Mouse (Mus musculus) liver, embryonic 15.5 days (tissue): ENCODE results near the gene Scgb1c1. TPM values are rescaled to one million over a fixed set of nuclear protein-coding genes. Genes with fewer than 3 reads are reported as not detected.

Experiments
- ATAC-seq: fragments of 200-750 bp; cut with Nextera tagmentation; 2 replicates; pipeline ENCODE4 v1.8.0; 2017; ENCODE audit warnings: moderate number of reproducible peaks, mild to moderate bottlenecking, moderate library complexity; ENCODE audit not compliant: insufficient read depth
- H3K27ac ChIP-seq: fragments of 300-500 bp; sonication (generic); replicated peaks from 2 replicates; pipeline ENCODE4 v1.5.1; 2015; ENCODE audit warnings: mild to moderate bottlenecking, inconsistent platforms
- H3K27me3 ChIP-seq: fragments of 300-500 bp; sonication (generic); 2 replicates; pipeline ENCODE4 v1.6.1; 2015; ENCODE audit warnings: mild to moderate bottlenecking, inconsistent platforms
- H3K36me3 ChIP-seq: fragments of 300-500 bp; sonication (generic); replicated peaks from 2 replicates; pipeline ENCODE4 v1.6.1; 2015; ENCODE audit warnings: moderate library complexity, mild to moderate bottlenecking, inconsistent platforms
- H3K4me1 ChIP-seq: fragments of 300-500 bp; sonication (generic); replicated peaks from 2 replicates; pipeline ENCODE4 v1.6.1; 2015; ENCODE audit warnings: inconsistent platforms
- H3K4me2 ChIP-seq: fragments of 300-500 bp; sonication (generic); 2 replicates; pipeline ENCODE4 v1.6.1; 2015; ENCODE audit warnings: moderate library complexity, mild to moderate bottlenecking, inconsistent platforms
- H3K4me3 ChIP-seq: fragments of 300-500 bp; sonication (generic); replicated peaks from 2 replicates; pipeline ENCODE4 v1.5.1; 2015; ENCODE audit warnings: mild to moderate bottlenecking, inconsistent platforms
- H3K9ac ChIP-seq: fragments of 300-500 bp; sonication (generic); 2 replicates; pipeline ENCODE4 v1.6.1; 2015; ENCODE audit warnings: moderate library complexity, mild to moderate bottlenecking, inconsistent platforms
- H3K9me3 ChIP-seq: fragments of 300-500 bp; sonication (generic); replicated peaks from 2 replicates; pipeline ENCODE4 v1.6.1; 2016; ENCODE audit warnings: inconsistent platforms
- WGBS: fragments of 180-500 bp; shearing (Covaris S2); methylation state at CpG from one replicate; pipeline ENCODE4 v1.1.7; 2015; ENCODE audit warnings: mixed read lengths; ENCODE audit not compliant: insufficient replicate concordance; 5-methylcytosine and 5-hydroxymethylcytosine counted together
- polyA plus RNA-seq: library from polyadenylated mRNA; unstranded; fragments of >200 nt; fragmentation: Nextera tagmentation; extraction: Ambion mirVana; gene quantifications from 2 replicates; pipeline ENCODE4 v1.2.1, GENCODE M21; 2015

The Scgb1c1 gene
- polyA plus RNA-seq, 1 experiment from 2014 or later: not detected

DNA sequence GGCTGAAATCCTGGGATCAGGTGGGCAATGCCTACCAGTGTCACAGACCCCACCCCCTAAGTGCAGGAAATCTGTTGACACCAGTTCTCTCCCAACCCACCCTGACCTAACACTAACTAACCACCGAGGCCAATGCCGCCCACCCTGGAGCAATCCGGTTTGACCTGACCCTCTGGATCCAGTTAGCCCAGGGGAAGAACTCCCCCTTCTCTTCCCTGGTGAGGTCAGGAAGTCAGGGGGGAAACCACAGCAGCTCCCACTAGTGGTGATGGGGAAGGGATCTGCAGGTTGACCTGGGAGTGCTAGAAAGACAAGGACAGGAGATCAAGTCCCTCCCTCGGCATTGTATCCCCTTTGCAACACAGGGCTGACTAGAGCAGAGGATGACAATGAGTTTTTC lies 336 bp downstream of the Scgb1c1 start:
- WGBS: 50% methylated on average over 4 of the region's 4 CpGs
- Histone ChIP-seq H3K9me3 (no peaks in the 10 kb centered on the region), H3K36me3 (no peaks in the 10 kb centered on the region), H3K4me3 (no peak overlapping the region), H3K27ac (no peak overlapping the region), H3K4me1 (peaks cover 6% of the 10 kb centered on the region), H3K9ac (no peak overlapping the region), H3K27me3 (peaks cover 36% of the 10 kb centered on the region), H3K4me2 (no peak overlapping the region)
- no peak for ATAC-seq

DNA sequence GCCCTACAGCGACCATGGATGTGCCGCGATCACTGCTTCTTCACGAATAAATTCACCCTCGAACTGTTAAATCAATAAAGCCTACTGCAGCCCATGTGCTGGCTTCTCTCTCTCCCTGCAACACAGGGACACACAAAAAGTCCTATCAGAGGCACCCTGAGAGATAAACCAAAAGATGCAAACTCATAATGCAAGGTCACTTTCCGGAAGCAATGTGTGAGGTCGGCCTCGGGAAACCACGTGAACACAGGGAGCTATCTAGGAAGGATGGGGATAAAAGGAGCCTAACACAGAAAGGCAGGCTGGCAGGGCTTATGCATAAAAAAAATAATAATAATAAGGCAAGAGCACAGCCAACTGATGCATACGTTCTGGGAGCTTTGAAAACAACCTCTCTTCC lies 1.3 kb downstream of the Scgb1c1 start:
- Histone ChIP-seq H3K9me3 (no peaks in the 10 kb centered on the region), H3K4me3 (no peak overlapping the region), H3K4me1 (peaks cover 6% of the 10 kb centered on the region), H3K4me2 (no peak overlapping the region), H3K9ac (no peak overlapping the region), H3K36me3 (peaks cover 4% of the 10 kb centered on the region; the same call in 1 of the 2 replicates), H3K27ac (no peak overlapping the region), H3K27me3 (peaks cover 26% of the 10 kb centered on the region)
- WGBS: 61% methylated on average over 10 of the region's 10 CpGs
- ATAC-seq: no peak

DNA sequence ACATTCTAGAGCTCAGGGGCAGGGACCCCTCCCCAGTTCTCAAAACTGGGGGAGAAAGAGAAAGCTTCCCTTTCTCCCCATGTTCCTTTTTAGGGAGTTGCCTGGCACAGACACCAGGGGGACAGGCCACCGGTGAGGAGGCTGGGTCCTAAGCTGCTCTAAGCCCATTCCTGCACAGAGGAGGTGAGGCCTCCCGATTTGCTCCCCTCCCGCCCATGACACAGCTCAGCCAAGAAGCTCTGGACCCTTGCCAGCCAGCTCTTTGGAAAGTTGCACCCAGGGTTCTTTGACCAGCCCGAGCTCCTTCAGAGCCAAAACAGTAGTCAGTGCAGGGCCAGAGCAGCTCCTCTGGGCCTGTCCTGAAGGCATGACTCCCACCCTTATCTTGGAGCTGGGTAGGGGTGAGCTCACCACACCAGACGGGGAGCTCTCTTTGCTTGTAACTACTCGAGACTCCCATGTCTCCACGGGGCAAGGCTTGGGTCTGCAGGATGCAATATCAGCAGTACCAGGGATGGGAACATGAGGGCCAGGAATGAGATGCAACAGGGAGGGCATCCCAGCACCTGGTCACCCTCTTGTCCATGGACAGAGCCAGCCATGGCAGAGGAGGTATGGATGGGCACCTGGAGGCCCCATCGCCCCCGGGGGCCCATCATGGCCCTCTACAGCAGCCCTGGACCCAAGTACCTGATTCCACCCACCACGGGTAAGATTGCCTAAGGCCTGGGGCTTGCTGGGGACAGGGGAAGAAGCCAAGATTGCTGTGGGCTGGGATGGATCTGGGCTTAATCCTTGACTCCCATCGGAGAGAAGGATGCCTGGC lies 2.6 kb downstream of the Scgb1c1 start, which contains the start of gene Odf3:
TSS of gene Odf3 (plus strand) at position 51 of the 826 bp plus-strand sequence.
- WGBS: 48% methylated on average over 11 of the region's 11 CpGs
- ATAC-seq: no peak
- no peak within 1 kb of the TSS for H3K4me2 ChIP-seq
- H3K4me3 ChIP-seq: no peak within 1 kb of the TSS
- H3K4me1 ChIP-seq: peaks cover 15% of the 10 kb centered on the region
- no peak within 1 kb of the TSS for H3K27ac ChIP-seq
- H3K27me3 ChIP-seq: peaks cover 15% of the 10 kb centered on the region; the same call in 1 of the 2 replicates
- no peaks in the 10 kb centered on the region for H3K9me3 ChIP-seq
- no peak within 1 kb of the TSS for H3K9ac ChIP-seq
- peaks cover 17% of the 10 kb centered on the region for H3K36me3 ChIP-seq

DNA sequence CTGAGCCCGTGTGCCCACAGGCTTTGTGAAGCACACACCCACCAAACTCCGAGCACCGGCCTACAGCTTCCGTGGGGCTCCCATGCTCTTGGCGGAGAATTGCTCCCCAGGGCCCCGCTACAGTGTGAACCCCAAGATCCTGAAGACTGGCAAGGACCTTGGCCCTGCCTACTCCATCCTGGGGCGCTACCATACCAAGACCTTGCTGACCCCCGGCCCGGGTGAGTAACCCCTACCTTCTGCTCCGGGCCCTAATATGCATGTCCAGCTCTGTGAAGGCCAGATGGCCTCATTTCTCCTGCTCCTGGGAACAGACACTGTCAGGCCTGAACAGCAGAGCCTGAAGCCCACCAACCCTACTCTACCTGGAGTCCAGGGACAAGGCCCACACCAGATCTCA lies 3.2 kb downstream of the Scgb1c1 start:
- Histone ChIP-seq H3K9ac (no peak overlapping the region), H3K27me3 (peaks cover 13% of the 10 kb centered on the region; the same call in 1 of the 2 replicates), H3K4me1 (peaks cover 21% of the 10 kb centered on the region), H3K27ac (no peak overlapping the region), H3K36me3 (peaks cover 23% of the 10 kb centered on the region), H3K9me3 (no peaks in the 10 kb centered on the region), H3K4me2 (no peak overlapping the region), H3K4me3 (no peak overlapping the region)
- ATAC-seq: no peak
- 76% methylated on average over 10 of the region's 10 CpGs for WGBS

GRCm38 (mm10) chr7:140851916-140852315 lies 6.6 kb downstream of the Scgb1c1 start:
- no peak overlapping the region for H3K4me2 ChIP-seq
- no peak for ATAC-seq
- 89% methylated on average over 4 of the region's 4 CpGs for WGBS
- H3K9me3 ChIP-seq: no peaks in the 10 kb centered on the region
- peaks cover 6% of the 10 kb centered on the region; the same call in 1 of the 2 replicates for H3K27me3 ChIP-seq
- H3K27ac ChIP-seq: no peak overlapping the region
- no peak overlapping the region for H3K4me3 ChIP-seq
- H3K9ac ChIP-seq: no peak overlapping the region
- peaks cover 36% of the 10 kb centered on the region for H3K36me3 ChIP-seq
- peaks cover 46% of the 10 kb centered on the region for H3K4me1 ChIP-seq

- no peak overlapping the region for H3K4me2 ChIP-seq
- no peak overlapping the region for H3K9ac ChIP-seq
- 66% methylated on average over 9 of the region's 9 CpGs for WGBS
- peaks cover 55% of the 10 kb centered on the region for H3K4me1 ChIP-seq
- H3K4me3 ChIP-seq: no peak overlapping the region
- peaks cover 40% of the 10 kb centered on the region for H3K36me3 ChIP-seq
- no peaks in the 10 kb centered on the region for H3K9me3 ChIP-seq
- H3K27me3 ChIP-seq: no peaks in the 10 kb centered on the region
- H3K27ac ChIP-seq: peak overlapping the region; percentile 24
- ATAC-seq: no peak
These were observed 8.0 kb downstream of the Scgb1c1 start for GRCm38 (mm10) chr7:140853386-140853785.

- 0 out of 2 replicates have a peak overlapping the region, but pooled peaks have one; percentile 20 for H3K27ac ChIP-seq
- H3K9ac ChIP-seq: no peak overlapping the region
- peaks cover 50% of the 10 kb centered on the region for H3K36me3 ChIP-seq
- H3K27me3 ChIP-seq: no peaks in the 10 kb centered on the region
- 86% methylated on average over 18 of the region's 18 CpGs for WGBS
- peak overlapping the region; percentile 90; the same call in 1 of the 2 replicates for H3K4me3 ChIP-seq
- no peak for ATAC-seq
- H3K9me3 ChIP-seq: no peaks in the 10 kb centered on the region
- H3K4me2 ChIP-seq: peak overlapping the region; percentile 97
- peaks cover 64% of the 10 kb centered on the region for H3K4me1 ChIP-seq
These were observed 9.1 kb downstream of the Scgb1c1 start for GRCm38 (mm10) chr7:140854483-140854882.

GRCm38 (mm10) chr7:140855181-140855580 lies 9.8 kb downstream of the Scgb1c1 start:
- Histone ChIP-seq H3K27ac (peak overlapping the region; percentile 99), H3K4me3 (peak overlapping the region; percentile 90), H3K9ac (peak overlapping the region; percentile 90), H3K4me1 (peaks cover 64% of the 10 kb centered on the region), H3K36me3 (peaks cover 57% of the 10 kb centered on the region), H3K9me3 (no peaks in the 10 kb centered on the region), H3K27me3 (no peaks in the 10 kb centered on the region), H3K4me2 (peak overlapping the region; percentile 97)
- 56% methylated on average over 9 of the region's 9 CpGs for WGBS
- no peak for ATAC-seq

DNA sequence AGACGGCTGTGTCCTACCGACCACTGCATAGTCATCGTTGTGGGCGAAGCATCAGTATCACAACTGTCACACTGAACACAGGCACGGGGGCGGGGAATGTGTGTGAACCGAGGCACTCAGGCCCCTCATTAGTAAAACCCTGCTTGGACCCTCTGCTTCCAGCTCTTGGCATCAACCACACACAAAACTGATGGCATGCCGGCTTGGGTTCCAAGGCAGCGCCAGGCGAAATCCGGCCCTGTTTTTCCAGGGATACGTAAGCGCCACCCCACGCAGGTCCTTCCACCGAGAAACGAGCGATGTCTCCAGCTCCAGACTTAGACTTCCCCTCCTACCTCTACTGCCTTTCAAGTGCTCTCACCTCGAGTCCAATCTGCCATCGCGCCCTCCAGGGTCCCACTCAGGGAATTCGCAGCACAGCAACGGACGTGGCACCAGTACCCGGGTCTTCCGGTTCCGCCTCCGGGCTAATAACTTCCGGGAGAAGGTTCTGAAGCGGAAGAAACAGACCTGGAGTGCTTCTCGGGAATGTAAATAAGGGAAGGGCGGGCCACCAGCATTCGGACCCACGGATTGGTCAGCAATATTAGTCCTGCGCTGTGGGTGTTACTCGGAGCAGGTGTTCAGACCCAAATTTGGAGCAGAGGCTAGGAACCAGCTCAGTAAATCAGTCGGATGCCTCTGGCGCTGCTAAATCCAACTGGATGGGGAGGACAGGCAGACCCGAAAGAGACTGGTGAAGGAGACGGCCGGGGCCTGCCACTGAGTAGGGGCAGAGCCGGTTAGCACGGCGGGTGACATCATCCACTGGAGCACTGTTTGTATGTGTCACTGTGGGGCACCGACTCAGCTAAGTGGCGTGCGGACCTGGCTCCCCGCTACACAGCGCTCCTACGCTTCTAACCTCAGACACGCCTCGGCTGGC lies 10.8 kb downstream of the Scgb1c1 start, which contains the start of gene Gm45785:
TSS of gene Gm45785 (minus strand) at position 472 of the 925 bp plus-strand sequence.
- WGBS: under 1% methylated on average over 51 of the region's 51 CpGs
- Histone ChIP-seq H3K4me3 (peak within 1 kb of the TSS; percentile 90), H3K27me3 (no peaks in the 10 kb centered on the region), H3K4me2 (peak within 1 kb of the TSS; percentile 97), H3K9me3 (no peaks in the 10 kb centered on the region), H3K9ac (peak within 1 kb of the TSS; percentile 90), H3K36me3 (peaks cover 67% of the 10 kb centered on the region), H3K4me1 (peaks cover 64% of the 10 kb centered on the region), H3K27ac (peak within 1 kb of the TSS; percentile 99)
- ATAC-seq: peak; percentile 73

GRCm38 (mm10) chr7:140856785-140857549 lies 11.6 kb downstream of the Scgb1c1 start, which contains the start of gene Ric8a:
Gene Ric8a, plus strand, starts transcription at chr7:140856957.
- peaks cover 64% of the 10 kb centered on the region for H3K4me1 ChIP-seq
- no peaks in the 10 kb centered on the region for H3K9me3 ChIP-seq
- peaks cover 68% of the 10 kb centered on the region for H3K36me3 ChIP-seq
- peak within 1 kb of the TSS; percentile 99 for H3K27ac ChIP-seq
- H3K27me3 ChIP-seq: no peaks in the 10 kb centered on the region
- ATAC-seq: peak; percentile 78
- peak within 1 kb of the TSS; percentile 90 for H3K4me3 ChIP-seq
- peak within 1 kb of the TSS; percentile 90 for H3K9ac ChIP-seq
- H3K4me2 ChIP-seq: peak within 1 kb of the TSS; percentile 97
- WGBS: under 1% methylated on average over 50 of the region's 50 CpGs
